Mouse (Mus musculus) forebrain, embryonic 13.5 days (tissue): ENCODE measurements around the gene H2-Q7. TPM values are rescaled to one million over a fixed set of nuclear protein-coding genes. Genes with fewer than 3 reads are reported as not detected.
"Not testable (repeated sequence)": the region's sequence is repeated elsewhere in the genome, so short reads cannot be mapped to it uniquely, and the experiment has no call there.

ENCODE experiments used
- ATAC-seq: fragments of 200-750 bp; cut with Nextera tagmentation; 2 replicates; pipeline ENCODE4 v1.8.0; 2017
- H3K27ac ChIP-seq: fragments of 300-500 bp; sonication (generic); 2 replicates; pipeline ENCODE4 v1.5.1; 2015; ENCODE audit warnings: inconsistent platforms, mild to moderate bottlenecking, moderate library complexity
- H3K27me3 ChIP-seq: fragments of 300-500 bp; sonication (generic); 2 replicates; pipeline ENCODE4 v1.6.1; 2015; ENCODE audit warnings: mild to moderate bottlenecking, inconsistent platforms
- H3K36me3 ChIP-seq: fragments of 300-500 bp; sonication (generic); 2 replicates; pipeline ENCODE4 v1.6.1; 2015; ENCODE audit warnings: mild to moderate bottlenecking, inconsistent platforms; ENCODE audit not compliant: poor library complexity, severe bottlenecking
- H3K4me1 ChIP-seq: fragments of 300-500 bp; sonication (generic); 2 replicates; pipeline ENCODE4 v1.6.1; 2015; ENCODE audit warnings: inconsistent platforms
- H3K4me2 ChIP-seq: fragments of 300-500 bp; sonication (generic); 2 replicates; pipeline ENCODE4 v1.6.1; 2015; ENCODE audit warnings: inconsistent platforms, mild to moderate bottlenecking, moderate library complexity
- H3K4me3 ChIP-seq: fragments of 300-500 bp; sonication (generic); 2 replicates; pipeline ENCODE4 v1.5.1; 2015; ENCODE audit warnings: mild to moderate bottlenecking, inconsistent platforms
- H3K9ac ChIP-seq: fragments of 300-500 bp; sonication (generic); 2 replicates; pipeline ENCODE4 v1.6.1; 2015; ENCODE audit warnings: mild to moderate bottlenecking, inconsistent platforms
- H3K9me3 ChIP-seq: fragments of 300-500 bp; sonication (generic); replicated peaks from 2 replicates; pipeline ENCODE4 v1.6.1; 2016; ENCODE audit warnings: inconsistent platforms
- WGBS: fragments of 180-500 bp; shearing (Covaris S2); methylation state at CpG from one replicate; pipeline ENCODE4 v1.1.7; 2015; 5-methylcytosine and 5-hydroxymethylcytosine counted together
- polyA plus RNA-seq: library from polyadenylated mRNA; unstranded; fragments of >200 nt; fragmentation: Nextera tagmentation; extraction: Ambion mirVana; gene quantifications from 2 replicates; pipeline ENCODE4 v1.2.1, GENCODE M21; 2015

Gene H2-Q7
- polyA plus RNA-seq: 2.1 and 2.5 TPM in 2 replicates

DNA sequence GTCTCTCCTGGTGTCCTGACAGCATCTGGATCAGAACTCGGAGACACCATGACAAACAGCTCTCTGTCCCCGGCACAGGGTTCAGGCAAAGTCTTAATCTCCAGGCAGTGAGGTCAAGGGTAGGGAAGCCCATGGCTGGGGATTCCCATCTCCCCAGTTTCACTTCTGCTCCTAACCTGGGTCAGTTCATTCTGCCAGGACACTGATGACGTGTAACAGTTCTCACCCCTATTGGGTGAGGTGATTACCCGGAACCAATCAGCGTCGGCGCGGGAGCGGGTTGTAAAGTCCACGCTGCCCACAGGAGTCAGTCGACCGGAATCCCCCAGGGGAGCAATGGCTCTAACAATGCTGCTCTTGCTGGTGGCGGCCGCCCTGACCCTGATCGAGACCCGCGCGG is at the start of gene H2-Q7:
TSS of gene H2-Q7 (plus strand) at position 271 of the 400 bp plus-strand sequence.
- WGBS: 4% methylated on average over 18 of the region's 18 CpGs
- H3K9me3 ChIP-seq, H3K36me3 ChIP-seq, H3K27ac ChIP-seq, H3K4me1 ChIP-seq: not testable (repeated sequence)
- peaks cover 18% of the 10 kb centered on the region for H3K27me3 ChIP-seq
- peak within 1 kb of the TSS; percentile 54 for H3K9ac ChIP-seq
- peak within 1 kb of the TSS; percentile 44 for H3K4me3 ChIP-seq
- peak; percentile 87 for ATAC-seq
- H3K4me2 ChIP-seq: peak within 1 kb of the TSS; percentile 80

DNA sequence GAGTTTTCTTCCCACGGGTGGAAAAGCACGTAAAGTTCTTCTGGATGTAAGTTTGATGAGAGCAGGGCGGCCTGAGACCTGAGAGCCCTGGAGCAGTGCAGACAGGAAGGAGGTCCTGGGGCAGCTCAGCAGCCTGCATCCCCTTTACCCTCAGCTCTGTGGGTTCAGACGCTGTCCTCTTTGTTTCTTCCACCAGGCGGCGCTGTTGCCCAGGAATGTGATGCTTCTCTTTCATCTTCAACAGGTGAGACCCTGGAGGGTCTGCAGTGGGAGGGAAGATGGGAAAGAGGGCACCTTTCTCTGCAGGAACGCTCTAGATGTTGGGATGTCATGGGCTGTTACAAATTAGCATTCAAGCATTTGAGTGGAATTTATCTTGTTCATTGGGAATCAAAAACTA is 49.2 kb upstream of the H2-Q7 start:
- ATAC-seq, H3K4me1 ChIP-seq, H3K4me2 ChIP-seq, H3K27ac ChIP-seq, H3K36me3 ChIP-seq, H3K9me3 ChIP-seq, H3K4me3 ChIP-seq, H3K27me3 ChIP-seq, H3K9ac ChIP-seq: not testable (repeated sequence)
- 4% methylated on average over 7 of the region's 7 CpGs for WGBS

DNA sequence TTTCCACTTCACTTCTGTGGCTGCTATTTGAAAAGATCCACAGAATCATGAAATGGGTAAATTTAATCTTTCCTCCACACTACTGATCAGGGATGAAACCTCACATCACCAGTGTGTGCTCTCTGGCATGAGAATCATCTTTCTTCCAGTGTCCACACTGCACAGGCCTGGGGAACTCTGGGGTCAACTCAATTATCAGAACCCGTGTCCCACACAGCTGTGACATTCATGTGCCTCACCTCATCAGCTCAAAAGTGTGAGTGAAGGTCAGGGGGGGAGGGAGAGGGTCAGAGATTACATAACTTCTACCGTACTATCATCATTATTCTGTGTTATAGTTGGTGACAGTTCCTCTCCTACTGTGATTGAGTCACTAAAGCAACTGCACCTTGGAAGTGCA is 46.3 kb upstream of the H2-Q7 start:
- not testable (repeated sequence) for ATAC-seq, H3K9me3 ChIP-seq, H3K4me3 ChIP-seq, H3K4me1 ChIP-seq, H3K27ac ChIP-seq, H3K9ac ChIP-seq, H3K36me3 ChIP-seq, H3K4me2 ChIP-seq
- peaks cover 13% of the 10 kb centered on the region for H3K27me3 ChIP-seq
- WGBS: 72% methylated on average over 2 of the region's 2 CpGs

DNA sequence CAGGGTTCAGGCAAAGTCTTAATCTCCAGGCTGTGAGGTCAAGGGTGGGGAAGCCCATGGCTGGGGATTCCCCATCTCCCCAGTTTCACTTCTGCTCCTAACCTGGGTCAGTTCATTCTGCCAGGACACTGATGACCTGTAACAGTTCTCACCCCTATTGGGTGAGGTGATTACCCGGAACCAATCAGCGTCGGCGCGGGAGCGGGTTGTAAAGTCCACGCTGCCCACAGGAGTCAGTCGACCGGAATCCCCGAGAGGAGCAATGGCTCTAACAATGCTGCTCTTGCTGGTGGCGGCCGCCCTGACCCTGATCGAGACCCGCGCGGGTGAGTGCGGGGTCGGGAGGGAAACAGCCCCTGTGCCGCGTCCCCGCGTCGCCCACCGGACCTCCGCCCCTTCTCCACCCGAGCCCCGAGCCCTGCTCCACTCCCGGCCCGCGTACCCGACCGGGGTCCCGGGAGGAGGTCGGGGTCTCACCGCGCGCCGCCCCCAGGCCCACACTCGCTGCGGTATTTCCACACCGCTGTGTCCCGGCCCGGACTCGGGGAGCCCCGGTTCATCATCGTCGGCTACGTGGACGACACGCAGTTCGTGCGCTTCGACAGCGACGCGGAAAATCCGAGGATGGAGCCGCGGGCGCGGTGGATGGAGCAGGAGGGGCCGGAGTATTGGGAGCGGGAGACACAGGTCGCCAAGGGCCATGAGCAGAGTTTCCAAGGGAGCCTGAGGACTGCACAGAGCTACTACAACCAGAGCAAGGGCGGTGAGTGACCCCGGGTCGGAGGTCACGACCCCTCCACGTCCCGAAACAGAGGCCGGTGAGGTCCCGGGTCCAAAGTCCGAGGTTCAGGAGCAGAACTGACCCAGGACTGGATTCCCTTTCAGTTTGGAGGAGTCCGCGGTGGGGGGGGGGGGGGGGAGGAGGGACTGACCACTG is 44.8 kb upstream of the H2-Q7 start:
- H3K9ac ChIP-seq, H3K4me1 ChIP-seq, H3K9me3 ChIP-seq, H3K36me3 ChIP-seq, H3K27ac ChIP-seq: not testable (repeated sequence)
- Histone ChIP-seq H3K4me3 (peak overlapping the region; percentile 24), H3K4me2 (peak overlapping the region; percentile 52), H3K27me3 (peaks cover 13% of the 10 kb centered on the region)
- ATAC-seq: peak; percentile 36; the same call in 1 of the 2 replicates
- WGBS: 3% methylated on average over 57 of the region's 75 CpGs

DNA sequence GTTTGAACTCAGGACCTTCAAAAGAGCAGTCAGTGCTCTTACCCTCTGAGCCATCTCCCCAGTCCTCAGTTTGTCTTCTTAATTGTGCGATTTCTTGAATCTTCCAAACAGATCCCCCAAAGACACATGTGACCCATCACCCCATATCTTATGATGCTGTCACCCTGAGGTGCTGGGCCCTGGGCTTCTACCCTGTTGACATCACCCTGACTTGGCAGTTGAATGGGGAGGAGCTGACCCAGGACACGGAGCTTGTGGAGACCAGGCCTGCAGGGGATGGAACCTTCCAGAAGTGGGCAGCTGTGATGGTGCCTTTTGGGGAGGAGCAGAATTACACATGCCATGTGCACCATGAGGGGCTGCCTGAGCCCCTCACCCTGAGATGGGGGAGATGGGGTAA is 42.0 kb upstream of the H2-Q7 start:
- 89% methylated on average over 2 of the region's 2 CpGs for WGBS

DNA sequence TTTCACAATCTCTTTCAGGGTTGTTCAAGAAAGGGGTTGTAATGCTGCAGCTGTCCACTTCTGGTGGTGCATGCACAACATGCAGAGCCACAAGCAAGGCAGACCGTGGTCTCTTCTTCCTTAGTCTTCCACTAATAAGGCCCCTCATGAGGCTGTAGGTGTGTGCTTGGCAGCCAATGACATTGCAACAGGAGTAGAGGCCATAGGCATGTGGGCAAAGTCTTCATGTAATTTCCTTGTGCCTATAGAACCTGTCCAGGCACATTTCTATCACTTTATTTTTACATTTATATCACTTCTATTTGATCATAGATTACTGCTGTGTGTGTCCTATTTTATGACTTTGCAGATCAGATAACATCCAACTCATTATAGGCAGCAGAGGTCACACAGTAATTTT is 25.9 kb upstream of the H2-Q7 start:
- H3K27ac ChIP-seq, H3K9ac ChIP-seq, H3K4me1 ChIP-seq, ATAC-seq, H3K4me2 ChIP-seq, H3K27me3 ChIP-seq, H3K4me3 ChIP-seq, H3K36me3 ChIP-seq, H3K9me3 ChIP-seq: not testable (repeated sequence)
- no CpG with 5 or more reads among the region's 1 CpGs for WGBS

More for the DNA sequence above, 42.0 kb upstream of the H2-Q7 start:
- not testable (repeated sequence) for H3K9me3 ChIP-seq, H3K4me2 ChIP-seq, ATAC-seq, H3K4me1 ChIP-seq, H3K36me3 ChIP-seq, H3K27ac ChIP-seq, H3K9ac ChIP-seq, H3K4me3 ChIP-seq
- peaks cover 13% of the 10 kb centered on the region for H3K27me3 ChIP-seq

DNA sequence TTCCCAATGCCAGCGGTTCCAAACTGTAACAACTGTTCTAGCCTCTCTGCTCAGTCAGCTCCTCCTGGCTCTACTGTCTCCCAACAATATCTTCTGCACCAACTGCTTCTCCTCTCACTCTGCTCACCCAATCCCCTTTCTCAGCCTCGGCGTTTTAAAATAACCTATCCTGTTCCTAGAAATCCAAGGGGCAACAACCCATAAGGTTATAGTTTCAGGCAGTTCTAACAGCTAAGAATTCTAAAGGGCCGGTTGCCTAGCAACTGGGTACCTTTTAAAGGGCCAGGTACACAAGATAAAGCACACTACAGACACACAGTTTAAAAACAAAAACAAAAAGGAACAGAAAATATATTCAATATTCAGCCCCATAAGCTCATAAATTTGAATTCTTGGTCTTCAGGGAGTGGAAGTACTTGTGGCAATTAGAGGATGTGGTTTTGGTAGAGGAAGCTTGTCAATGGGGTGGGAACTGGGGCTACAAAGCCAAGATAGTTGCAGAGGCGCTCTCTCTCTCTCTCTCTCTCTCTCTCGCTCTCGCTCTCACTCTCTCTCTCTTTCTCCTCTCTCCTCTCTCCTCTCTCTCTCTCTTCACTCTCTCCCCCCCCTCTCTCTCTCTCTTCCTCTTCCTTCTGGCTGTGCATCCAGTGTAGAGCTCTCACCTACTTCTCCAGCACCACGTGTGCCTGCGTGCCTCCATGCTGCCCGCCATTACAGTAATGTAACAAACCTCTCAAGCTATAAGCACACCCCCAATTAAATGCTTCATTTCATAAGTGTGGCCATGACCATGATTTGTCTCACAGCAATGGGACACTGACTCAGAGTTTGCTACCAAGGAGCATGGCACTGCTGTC is 23.5 kb upstream of the H2-Q7 start:
- H3K9ac ChIP-seq, ATAC-seq, H3K36me3 ChIP-seq, H3K9me3 ChIP-seq, H3K4me2 ChIP-seq, H3K4me1 ChIP-seq, H3K4me3 ChIP-seq, H3K27ac ChIP-seq, H3K27me3 ChIP-seq: not testable (repeated sequence)
- 58% methylated on average over 2 of the region's 10 CpGs for WGBS

DNA sequence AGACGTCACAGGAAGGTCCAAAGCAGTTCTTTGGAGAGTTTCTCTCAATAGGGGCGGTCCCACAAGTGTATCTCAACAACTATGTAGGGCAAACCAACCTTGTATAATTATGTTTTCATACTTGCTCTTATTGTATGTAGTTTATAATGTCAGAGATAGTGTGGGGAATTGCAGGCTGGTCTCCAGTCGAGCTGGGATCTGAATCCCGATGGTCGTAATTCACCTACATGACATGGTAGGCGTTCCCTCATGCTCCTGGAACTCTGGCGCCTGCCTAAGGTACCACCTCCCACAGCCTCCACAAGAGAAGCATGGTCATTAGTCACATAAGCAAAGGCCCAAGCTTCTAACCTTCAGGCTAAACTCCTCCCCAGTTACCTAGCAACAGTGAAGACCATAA is 20.2 kb upstream of the H2-Q7 start:
- H3K4me1 ChIP-seq: no peaks in the 10 kb centered on the region
- H3K9ac ChIP-seq: no peak overlapping the region
- no peaks in the 10 kb centered on the region for H3K36me3 ChIP-seq
- peaks cover 12% of the 10 kb centered on the region for H3K27me3 ChIP-seq
- no peaks in the 10 kb centered on the region for H3K9me3 ChIP-seq
- 83% methylated on average over 7 of the region's 7 CpGs for WGBS
- no peak overlapping the region for H3K27ac ChIP-seq
- no peak overlapping the region for H3K4me3 ChIP-seq
- ATAC-seq: no peak
- H3K4me2 ChIP-seq: no peak overlapping the region

DNA sequence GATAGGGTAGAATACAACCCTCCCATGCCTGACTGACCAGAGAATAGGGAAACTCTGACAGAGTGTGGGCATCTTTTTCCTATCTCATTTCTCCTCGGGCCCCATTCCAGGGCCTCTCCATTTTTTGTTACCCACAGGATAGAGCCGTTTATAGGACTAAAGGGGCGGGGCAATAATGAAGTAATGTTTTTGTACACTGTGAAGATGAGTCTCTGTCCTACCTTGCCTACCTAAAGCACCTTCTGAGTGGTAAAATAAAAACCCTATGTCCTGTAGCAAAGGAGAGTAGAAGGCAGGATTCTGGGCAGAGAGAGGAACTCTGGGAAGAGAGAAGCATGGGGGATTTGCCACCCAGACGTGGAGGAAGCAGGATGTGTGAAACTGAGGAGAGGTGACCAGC is 19.4 kb upstream of the H2-Q7 start:
- H3K9ac ChIP-seq, H3K27ac ChIP-seq, H3K36me3 ChIP-seq, H3K9me3 ChIP-seq, ATAC-seq, H3K4me1 ChIP-seq, H3K4me3 ChIP-seq, H3K4me2 ChIP-seq: not testable (repeated sequence)
- 75% methylated on average over 4 of the region's 4 CpGs for WGBS
- peaks cover 16% of the 10 kb centered on the region for H3K27me3 ChIP-seq

DNA sequence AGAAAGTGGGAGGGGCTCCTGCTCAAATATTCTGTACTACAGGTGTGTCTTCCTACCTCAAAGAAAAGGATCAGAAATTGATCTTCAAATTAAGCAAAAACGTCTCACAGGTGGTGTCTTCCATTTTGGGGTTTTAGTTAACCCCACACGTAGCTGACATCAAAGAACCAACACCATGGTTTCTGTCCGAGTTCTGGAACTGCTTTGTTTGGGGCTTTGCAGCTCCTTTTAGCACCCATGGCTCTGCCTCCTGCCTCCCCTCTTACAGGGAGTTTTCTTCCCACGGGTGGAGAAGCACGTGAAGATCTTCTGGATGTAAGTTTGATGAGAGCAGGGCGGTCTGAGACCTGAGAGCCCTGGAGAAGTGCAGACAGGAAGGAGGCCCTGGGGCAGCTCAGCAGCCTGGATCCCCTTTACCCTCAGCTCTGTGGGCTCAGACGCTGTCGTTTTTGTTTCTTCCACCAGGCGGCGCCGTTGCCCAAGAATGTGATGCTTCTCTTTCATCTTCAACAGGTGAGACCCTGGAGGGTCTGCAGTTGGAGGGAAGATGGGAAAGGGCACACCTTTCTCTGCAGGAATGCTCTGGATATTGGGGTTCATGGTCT is 18.6 kb upstream of the H2-Q7 start:
- H3K9ac ChIP-seq, ATAC-seq, H3K4me1 ChIP-seq, H3K27ac ChIP-seq, H3K36me3 ChIP-seq, H3K9me3 ChIP-seq, H3K4me3 ChIP-seq, H3K4me2 ChIP-seq: not testable (repeated sequence)
- H3K27me3 ChIP-seq: peaks cover 23% of the 10 kb centered on the region
- WGBS: 14% methylated on average over 11 of the region's 11 CpGs

DNA sequence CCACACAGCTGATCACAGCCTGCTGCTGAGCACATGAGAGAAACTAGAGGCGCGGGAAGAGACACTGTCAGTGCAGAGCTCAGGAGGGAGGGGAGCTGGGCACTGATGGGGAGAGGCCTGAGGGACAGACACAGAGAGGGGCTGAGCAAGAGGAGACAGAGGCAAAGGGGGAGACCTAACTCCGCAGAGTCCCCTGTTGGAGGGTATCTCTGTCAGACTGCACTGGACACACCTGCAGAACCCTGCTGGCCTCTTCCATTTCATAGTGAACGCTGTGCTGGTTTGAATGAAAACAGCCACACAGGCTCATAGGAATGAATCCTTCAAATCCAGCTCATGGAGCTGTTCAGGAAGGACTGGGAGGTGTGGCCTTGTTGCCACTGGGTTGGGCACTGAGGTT is 17.6 kb upstream of the H2-Q7 start:
- WGBS: 90% methylated on average over 4 of the region's 4 CpGs

DNA sequence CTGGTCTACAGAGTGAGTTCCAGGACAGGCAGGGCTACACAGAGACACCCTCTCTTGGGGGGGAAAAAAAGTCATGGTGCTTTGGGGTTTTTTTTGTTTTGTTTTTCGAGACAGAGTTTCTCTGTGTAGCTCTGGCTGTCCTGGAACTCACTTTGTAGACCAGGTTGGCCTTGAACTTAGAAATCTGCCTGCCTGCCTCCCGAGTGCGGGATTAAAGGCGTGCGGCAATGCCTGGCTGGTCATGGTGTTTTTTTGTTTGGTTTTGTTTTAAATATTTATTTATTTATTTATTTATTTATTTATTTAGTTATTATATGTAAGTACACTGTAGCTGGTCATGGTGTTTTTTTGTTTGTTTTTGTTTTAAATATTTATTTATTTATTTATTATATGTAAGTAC is 16.6 kb upstream of the H2-Q7 start:
- not testable (repeated sequence) for H3K4me3 ChIP-seq, H3K4me1 ChIP-seq, H3K4me2 ChIP-seq, H3K9ac ChIP-seq, H3K27ac ChIP-seq, ATAC-seq, H3K36me3 ChIP-seq, H3K9me3 ChIP-seq
- 90% methylated on average over 5 of the region's 5 CpGs for WGBS
- peaks cover 36% of the 10 kb centered on the region for H3K27me3 ChIP-seq

More for the DNA sequence above, 17.6 kb upstream of the H2-Q7 start:
- not testable (repeated sequence) for H3K4me2 ChIP-seq, H3K4me3 ChIP-seq, ATAC-seq, H3K9ac ChIP-seq, H3K4me1 ChIP-seq, H3K36me3 ChIP-seq, H3K27ac ChIP-seq, H3K9me3 ChIP-seq
- peaks cover 33% of the 10 kb centered on the region for H3K27me3 ChIP-seq
